Mouse (Mus musculus) gastrocnemius, adult 2 months (tissue): ENCODE results near the gene Rhbdd3. TPM values are rescaled to one million over a fixed set of nuclear protein-coding genes. Genes with fewer than 3 reads are reported as not detected.

Experiments used
- DNase-seq: peaks from one replicate; pipeline ENCODE4 v3.0.0; 2022
- H3K27ac ChIP-seq: fragments of 200-600 bp; 2 replicates; pipeline ENCODE4 v1.8.1; 2022; ENCODE audit warnings: mild to moderate bottlenecking
- H3K4me3 ChIP-seq: fragments of 200-600 bp; 2 replicates; pipeline ENCODE4 v1.8.1; 2022; ENCODE audit warnings: mild to moderate bottlenecking, moderate library complexity
- CTCF ChIP-seq: fragments of 200-600 bp; IDR thresholded peaks from 2 replicates; pipeline ENCODE4 v1.8.1; 2022; ENCODE audit warnings: antibody characterized with exemption, mild to moderate bottlenecking, moderate library complexity
- intact Hi-C: fragments of 180-260 bp; cut with DNase I; formaldehyde crosslinking; loops from one replicate; pipeline ENCODE4 v1.15.1; 2025
- total RNA-seq, 2 experiments: library from RNA; stranded (reverse); gene quantifications; 2 replicates each; pipeline ENCODE4 v1.2.3; 2021

Gene Rhbdd3
- total RNA-seq, 2 experiments from 2014 or later, result 24.1 to 32.1 TPM

DNA sequence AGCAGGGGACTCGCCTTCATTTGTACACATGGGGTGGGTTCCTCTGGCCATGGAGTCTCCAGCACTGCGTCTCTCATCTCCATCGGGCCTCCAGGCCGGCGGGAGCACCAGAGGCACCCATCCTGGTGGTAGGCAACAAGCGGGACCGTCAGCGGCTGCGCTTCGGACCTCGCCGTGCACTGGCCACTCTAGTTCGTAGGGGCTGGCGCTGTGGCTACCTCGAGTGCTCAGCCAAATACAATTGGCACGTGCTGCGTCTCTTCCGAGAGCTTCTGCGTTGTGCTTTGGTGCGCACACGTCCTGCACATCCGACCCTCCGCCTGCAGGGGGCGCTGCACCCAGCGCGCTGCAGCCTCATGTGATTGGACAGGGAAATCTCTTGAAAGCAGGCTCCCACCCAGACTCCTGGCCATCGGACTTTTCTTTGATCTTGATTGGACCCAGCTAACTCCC is 39.0 kb upstream of the Rhbdd3 start:
- intact Hi-C loops, result loop anchor here (2.0 kb wide), 1 partner anchor 19 kb away; no protein-coding TSS in a partner anchor
- peak; percentile 43 for DNase-seq
- H3K4me3 ChIP-seq, result peak overlapping the region; percentile 19; the same call in 1 of the 2 replicates
- no peak overlapping the region for H3K27ac ChIP-seq
- TF ChIP-seq CTCF, result peak; percentile 86

GRCm38 (mm10) chr11:5060756-5061412 is 37.8 kb upstream of the Rhbdd3 start:
- H3K27ac ChIP-seq, result peak overlapping the region; percentile 81
- intact Hi-C loops, result loop anchor here (2.0 kb wide), 1 partner anchor 20 kb away; no protein-coding TSS in a partner anchor
- peak overlapping the region; percentile 82 for H3K4me3 ChIP-seq
- no peak for TF ChIP-seq CTCF
- DNase-seq, result no peak

GRCm38 (mm10) chr11:5061413-5062139 is 37.1 kb upstream of the Rhbdd3 start:
- intact Hi-C loops, result loop anchor here (2.0 kb wide), 1 partner anchor 21 kb away; no protein-coding TSS in a partner anchor
- Histone ChIP-seq H3K27ac (peak overlapping the region; percentile 81), H3K4me3 (peak overlapping the region; percentile 82)
- DNase-seq, result peak; percentile 95
- no peak for TF ChIP-seq CTCF

DNA sequence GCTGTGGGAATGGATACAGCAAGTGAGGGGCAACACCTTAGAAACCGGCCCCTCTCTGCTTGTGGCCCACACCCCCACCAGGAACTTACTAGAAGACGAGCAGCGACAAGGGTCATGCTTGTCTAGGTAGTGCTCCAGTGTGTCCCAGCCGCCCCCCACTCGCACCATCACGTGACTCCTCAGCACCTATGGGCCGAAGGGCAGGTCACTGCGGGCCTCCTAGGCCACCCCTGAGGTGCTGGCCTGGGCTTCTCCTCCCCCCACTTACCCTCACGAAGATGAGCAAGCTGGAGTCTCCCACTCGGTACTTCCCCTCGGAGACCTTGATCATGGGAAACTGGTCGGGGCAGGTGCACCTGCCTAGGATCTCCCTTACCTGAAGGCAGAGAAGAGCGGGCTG is 36.4 kb upstream of the Rhbdd3 start:
- peak overlapping the region; percentile 81 for H3K27ac ChIP-seq
- peak overlapping the region; percentile 82 for H3K4me3 ChIP-seq
- DNase-seq, result no peak
- no peak for TF ChIP-seq CTCF
- intact Hi-C loops, result no loop called here

DNA sequence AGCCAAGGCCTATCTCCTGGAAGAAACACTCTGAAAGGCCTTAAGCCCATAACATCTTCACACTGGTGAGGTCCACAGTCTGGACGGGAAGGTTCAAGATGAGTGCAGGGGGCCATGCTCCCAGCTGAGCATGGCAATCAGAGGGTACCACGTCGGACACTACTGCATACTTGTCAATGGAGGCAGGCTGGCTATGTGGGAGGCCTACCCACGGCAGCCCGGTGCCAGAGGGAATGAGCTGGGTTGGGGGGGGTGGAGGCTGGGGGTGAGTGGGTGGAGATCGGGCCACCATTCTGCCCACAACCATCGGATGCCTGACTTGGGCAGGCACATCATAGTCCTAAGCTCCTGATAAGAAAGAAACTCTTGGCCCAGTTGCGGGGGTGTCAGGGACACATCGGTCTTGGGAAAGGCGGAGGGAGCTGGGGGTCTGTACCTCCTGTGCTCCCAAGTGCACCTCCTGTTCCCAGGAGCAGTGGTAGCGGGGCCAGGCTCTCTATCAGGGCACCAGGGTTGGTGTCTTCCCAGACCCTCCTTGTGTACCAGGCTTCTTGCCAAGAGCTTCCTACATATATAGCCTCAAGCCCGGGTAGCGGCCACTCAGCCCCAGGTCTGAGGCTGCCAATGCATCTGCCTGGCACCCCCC is 35.7 kb upstream of the Rhbdd3 start:
- intact Hi-C loops, result no loop called here
- no peak for TF ChIP-seq CTCF
- Histone ChIP-seq H3K4me3 (peak overlapping the region; percentile 82), H3K27ac (peak overlapping the region; percentile 81)
- no peak for DNase-seq

GRCm38 (mm10) chr11:5063561-5064281 is 35.0 kb upstream of the Rhbdd3 start:
- DNase-seq, result no peak
- TF ChIP-seq CTCF, result no peak
- H3K4me3 ChIP-seq, result peak overlapping the region; percentile 82
- intact Hi-C loops, result no loop called here
- peak overlapping the region; percentile 87 for H3K27ac ChIP-seq

DNA sequence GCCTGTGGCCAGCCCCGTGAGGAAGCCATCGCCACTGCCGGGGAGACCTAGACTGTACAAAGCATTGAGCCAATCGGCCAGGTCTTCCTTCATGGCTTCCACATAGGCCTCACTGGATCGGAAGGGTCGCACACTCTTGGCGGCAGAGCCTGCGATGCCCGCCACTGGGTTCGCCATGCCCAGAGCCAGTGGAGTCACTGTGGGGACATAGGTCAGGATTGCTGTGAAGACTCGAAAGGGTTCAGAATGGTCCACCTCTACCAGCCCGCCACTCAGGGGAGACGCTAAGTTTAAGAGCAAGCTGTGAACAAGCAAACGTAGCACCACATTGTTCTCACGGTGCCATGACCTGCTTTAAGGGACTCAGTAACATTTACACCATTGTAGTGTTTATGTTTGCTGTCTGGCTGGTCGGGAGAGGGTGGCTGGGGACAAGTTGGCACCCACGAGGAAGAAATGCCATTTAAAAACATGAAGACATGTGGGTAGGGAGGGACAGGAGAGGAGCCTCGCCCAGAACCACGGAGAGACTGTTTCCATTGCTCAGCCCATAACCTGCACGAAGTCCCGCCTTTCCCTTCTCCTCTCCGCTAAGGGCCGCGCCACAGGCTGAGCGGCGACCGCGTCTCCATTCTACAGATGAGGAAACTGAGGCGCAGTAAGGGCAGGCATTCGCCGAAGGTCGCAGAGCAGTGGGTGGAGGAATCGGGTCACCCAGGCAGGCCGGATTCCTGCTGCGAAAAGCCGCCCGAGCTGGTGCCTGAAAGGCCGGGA is 34.3 kb upstream of the Rhbdd3 start:
- intact Hi-C loops, result loop anchor here (1.0 kb wide), 1 partner anchor 49 kb away; no protein-coding TSS in a partner anchor
- H3K27ac ChIP-seq, result peak overlapping the region; percentile 87
- peak overlapping the region; percentile 82 for H3K4me3 ChIP-seq
- DNase-seq, result no peak
- no peak for TF ChIP-seq CTCF

- intact Hi-C loops, result loop anchor here (1.0 kb wide), 1 partner anchor 50 kb away; no protein-coding TSS in a partner anchor
- peak; percentile 94 for DNase-seq
- Histone ChIP-seq H3K27ac (peak within 1 kb of the TSS; percentile 87), H3K4me3 (peak within 1 kb of the TSS; percentile 82)
- TF ChIP-seq CTCF, result peak; percentile 83
Measured at GRCm38 (mm10) chr11:5065056-5065821, 33.5 kb upstream of the Rhbdd3 start, which contains the start of gene Gas2l1. Gene Gas2l1 (minus strand): TSS chr11:5065327.

- intact Hi-C loops, result no loop called here
- no peak for TF ChIP-seq CTCF
Measured at GRCm38 (mm10) chr11:5067063-5067462, 31.7 kb upstream of the Rhbdd3 start.

GRCm38 (mm10) chr11:5068126-5068971 is 30.4 kb upstream of the Rhbdd3 start:
- intact Hi-C loops, result no loop called here
- no peak for DNase-seq
- no peak for TF ChIP-seq CTCF
- no peak overlapping the region for H3K4me3 ChIP-seq
- no peak overlapping the region for H3K27ac ChIP-seq

More at GRCm38 (mm10) chr11:5067063-5067462, 31.7 kb upstream of the Rhbdd3 start:
- Histone ChIP-seq H3K4me3 (no peak overlapping the region), H3K27ac (no peak overlapping the region)
- no peak for DNase-seq
